Mouse (Mus musculus): Measurements from ENCODE around the gene 9430097D07Rik. TPM values are rescaled to one million over a fixed set of nuclear protein-coding genes. Genes with fewer than 3 reads are reported as not detected.

9430097D07Rik gene
- polyA plus RNA-seq, 1 experiment, result not detected

- Histone ChIP-seq H3K27ac (ENCODE audit: insufficient read depth, low read length) (no peak overlapping the region), H3K4me1 (ENCODE audit: control insufficient read depth, insufficient read depth, low read length) (peaks cover 1% of the 10 kb centered on the region), H3K36me3 (ENCODE audit: control insufficient read depth, insufficient read depth, low read length, poor library complexity, severe bottlenecking) (no peaks in the 10 kb centered on the region), H3K9ac (ENCODE audit: low read depth, poor library complexity, severe bottlenecking) (no peak overlapping the region), H3K9me3 (replicated peaks; ENCODE audit: control insufficient read depth, insufficient read depth, low read length, poor library complexity, severe bottlenecking) (no peaks in the 10 kb centered on the region), H3K27me3 (ENCODE audit: control insufficient read depth, insufficient read depth, low read length, poor library complexity, severe bottlenecking) (no peaks in the 10 kb centered on the region), H3K4me3 (ENCODE audit: low read depth, low read length) (no peak overlapping the region)
- TF ChIP-seq EP300 (IDR thresholded peaks at IDR 0.05; ENCODE audit: insufficient read depth, low read depth, low read length) (no peak), POLR2A (IDR thresholded peaks at IDR 0.05; ENCODE audit: insufficient read depth, low read length) (no peak), CTCF (IDR thresholded peaks at IDR 0.05; ENCODE audit: low read depth, low read length) (no peak)
Observed at GRCm38 (mm10) chr2:32591249-32591648, 15.8 kb upstream of the 9430097D07Rik start.

GRCm38 (mm10) chr2:32590224-32590623, 14.7 kb upstream of the 9430097D07Rik start:
- H3K36me3 ChIP-seq (ENCODE audit: control insufficient read depth, insufficient read depth, low read length, poor library complexity, severe bottlenecking), result no peaks in the 10 kb centered on the region
- H3K9me3 ChIP-seq (replicated peaks; ENCODE audit: control insufficient read depth, insufficient read depth, low read length, poor library complexity, severe bottlenecking), result no peaks in the 10 kb centered on the region
- H3K27me3 ChIP-seq (ENCODE audit: control insufficient read depth, insufficient read depth, low read length, poor library complexity, severe bottlenecking), result no peaks in the 10 kb centered on the region
- TF ChIP-seq EP300 (IDR thresholded peaks at IDR 0.05; ENCODE audit: insufficient read depth, low read depth, low read length), result no peak
- no peak overlapping the region for H3K9ac ChIP-seq (ENCODE audit: low read depth, poor library complexity, severe bottlenecking)
- H3K27ac ChIP-seq (ENCODE audit: insufficient read depth, low read length), result no peak overlapping the region
- H3K4me1 ChIP-seq (ENCODE audit: control insufficient read depth, insufficient read depth, low read length), result peaks cover 2% of the 10 kb centered on the region
- no peak overlapping the region for H3K4me3 ChIP-seq (ENCODE audit: low read depth, low read length)

- H3K36me3 ChIP-seq (ENCODE audit: control insufficient read depth, insufficient read depth, low read length, poor library complexity, severe bottlenecking), result no peaks in the 10 kb centered on the region
- no peaks in the 10 kb centered on the region for H3K27me3 ChIP-seq (ENCODE audit: control insufficient read depth, insufficient read depth, low read length, poor library complexity, severe bottlenecking)
- no peaks in the 10 kb centered on the region for H3K9me3 ChIP-seq (replicated peaks; ENCODE audit: control insufficient read depth, insufficient read depth, low read length, poor library complexity, severe bottlenecking)
- peaks cover 2% of the 10 kb centered on the region for H3K4me1 ChIP-seq (ENCODE audit: control insufficient read depth, insufficient read depth, low read length)
- TF ChIP-seq CTCF (IDR thresholded peaks at IDR 0.05; ENCODE audit: low read depth, low read length) (no peak), EP300 (IDR thresholded peaks at IDR 0.05; ENCODE audit: insufficient read depth, low read depth, low read length) (no peak), POLR2A (IDR thresholded peaks at IDR 0.05; ENCODE audit: insufficient read depth, low read length) (no peak)
- no peak overlapping the region for H3K9ac ChIP-seq (ENCODE audit: low read depth, poor library complexity, severe bottlenecking)
- peak overlapping the region; percentile 25; the same call in 1 of the 2 replicates for H3K4me3 ChIP-seq (ENCODE audit: low read depth, low read length)
- H3K27ac ChIP-seq (ENCODE audit: insufficient read depth, low read length), result no peak overlapping the region
Observed at GRCm38 (mm10) chr2:32589213-32589795, 13.8 kb upstream of the 9430097D07Rik start.

- no peak for TF ChIP-seq POLR2A (IDR thresholded peaks at IDR 0.05; ENCODE audit: insufficient read depth, low read length)
- TF ChIP-seq EP300 (IDR thresholded peaks at IDR 0.05; ENCODE audit: insufficient read depth, low read depth, low read length), result no peak
- TF ChIP-seq CTCF (IDR thresholded peaks at IDR 0.05; ENCODE audit: low read depth, low read length), result no peak
- no peak overlapping the region for H3K27ac ChIP-seq (ENCODE audit: insufficient read depth, low read length)
- peak overlapping the region; percentile 72 for H3K4me3 ChIP-seq (ENCODE audit: low read depth, low read length)
- H3K4me1 ChIP-seq (ENCODE audit: control insufficient read depth, insufficient read depth, low read length), result peaks cover 2% of the 10 kb centered on the region
- H3K9me3 ChIP-seq (replicated peaks; ENCODE audit: control insufficient read depth, insufficient read depth, low read length, poor library complexity, severe bottlenecking), result no peaks in the 10 kb centered on the region
- H3K36me3 ChIP-seq (ENCODE audit: control insufficient read depth, insufficient read depth, low read length, poor library complexity, severe bottlenecking), result no peaks in the 10 kb centered on the region
- H3K9ac ChIP-seq (ENCODE audit: low read depth, poor library complexity, severe bottlenecking), result peak overlapping the region; percentile 58
- no peaks in the 10 kb centered on the region for H3K27me3 ChIP-seq (ENCODE audit: control insufficient read depth, insufficient read depth, low read length, poor library complexity, severe bottlenecking)
Observed at GRCm38 (mm10) chr2:32587731-32588321, 12.3 kb upstream of the 9430097D07Rik start.

- no peaks in the 10 kb centered on the region for H3K36me3 ChIP-seq (ENCODE audit: control insufficient read depth, insufficient read depth, low read length, poor library complexity, severe bottlenecking)
- peak within 1 kb of the TSS; percentile 9; the same call in 1 of the 2 replicates for H3K27ac ChIP-seq (ENCODE audit: insufficient read depth, low read length)
- TF ChIP-seq CTCF (IDR thresholded peaks at IDR 0.05; ENCODE audit: low read depth, low read length) (peak; percentile 18), POLR2A (IDR thresholded peaks at IDR 0.05; ENCODE audit: insufficient read depth, low read length) (no peak), EP300 (IDR thresholded peaks at IDR 0.05; ENCODE audit: insufficient read depth, low read depth, low read length) (no peak)
- H3K4me3 ChIP-seq (ENCODE audit: low read depth, low read length), result peak within 1 kb of the TSS; percentile 72
- H3K9me3 ChIP-seq (replicated peaks; ENCODE audit: control insufficient read depth, insufficient read depth, low read length, poor library complexity, severe bottlenecking), result no peaks in the 10 kb centered on the region
- H3K4me1 ChIP-seq (ENCODE audit: control insufficient read depth, insufficient read depth, low read length), result peaks cover 2% of the 10 kb centered on the region
- H3K27me3 ChIP-seq (ENCODE audit: control insufficient read depth, insufficient read depth, low read length, poor library complexity, severe bottlenecking), result no peaks in the 10 kb centered on the region
- H3K9ac ChIP-seq (ENCODE audit: low read depth, poor library complexity, severe bottlenecking), result peak within 1 kb of the TSS; percentile 58
Observed at GRCm38 (mm10) chr2:32586871-32587351, 11.4 kb upstream of the 9430097D07Rik start, which contains the start of gene St6galnac4. TSS of gene St6galnac4 (plus strand) at chr2:32587095.

- no peaks in the 10 kb centered on the region for H3K27me3 ChIP-seq (ENCODE audit: control insufficient read depth, insufficient read depth, low read length, poor library complexity, severe bottlenecking)
- TF ChIP-seq CTCF (IDR thresholded peaks at IDR 0.05; ENCODE audit: low read depth, low read length) (no peak), POLR2A (IDR thresholded peaks at IDR 0.05; ENCODE audit: insufficient read depth, low read length) (no peak), EP300 (IDR thresholded peaks at IDR 0.05; ENCODE audit: insufficient read depth, low read depth, low read length) (no peak)
- peaks cover 2% of the 10 kb centered on the region for H3K4me1 ChIP-seq (ENCODE audit: control insufficient read depth, insufficient read depth, low read length)
- no peaks in the 10 kb centered on the region for H3K36me3 ChIP-seq (ENCODE audit: control insufficient read depth, insufficient read depth, low read length, poor library complexity, severe bottlenecking)
- H3K9me3 ChIP-seq (replicated peaks; ENCODE audit: control insufficient read depth, insufficient read depth, low read length, poor library complexity, severe bottlenecking), result no peaks in the 10 kb centered on the region
- no peak overlapping the region for H3K4me3 ChIP-seq (ENCODE audit: low read depth, low read length)
- H3K9ac ChIP-seq (ENCODE audit: low read depth, poor library complexity, severe bottlenecking), result no peak overlapping the region
- H3K27ac ChIP-seq (ENCODE audit: insufficient read depth, low read length), result no peak overlapping the region
Observed at GRCm38 (mm10) chr2:32585149-32585714, 9.7 kb upstream of the 9430097D07Rik start.

Data from ES-Bruce4 (cell line).